Mouse (Mus musculus) embryonic fibroblast, embryonic 13.5 days (primary cell): ENCODE results near the gene Trpv6.

ENCODE experiments used
- CTCF ChIP-seq: IDR thresholded peaks from 2 replicates; pipeline ENCODE4 v1.5.1; 2011; ENCODE audit warnings: mild to moderate bottlenecking, control low read depth, low read length, moderate library complexity, borderline replicate concordance; ENCODE audit not compliant: insufficient read depth
- POLR2A ChIP-seq: IDR thresholded peaks from 2 replicates; pipeline ENCODE4 v1.6.1; 2011; ENCODE audit warnings: low read depth, mild to moderate bottlenecking, control low read depth, low read length, moderate library complexity

- TF ChIP-seq CTCF: no peak
- no peak for TF ChIP-seq POLR2A
Measured at GRCm38 (mm10) chr6:41631549-41631948, 4.7 kb downstream of the Trpv6 start.
